Mouse (Mus musculus) urinary bladder, postnatal 25 days (tissue): ENCODE data around the gene C030005K15Rik.
A peak's percentile ranks its signal among the peaks of the same experiment; 100 is the strongest.
"Not testable (repeated sequence)": the region's sequence is repeated elsewhere in the genome, so short reads cannot be mapped to it uniquely, and the experiment has no call there.

Source experiments
- DNase-seq: peaks from one replicate; pipeline ENCODE4 v3.0.0; 2022; ENCODE audit warnings: low spot score

C030005K15Rik gene

GRCm38 (mm10) chr10:97726655-97727054 lies at the start of gene C030005K15Rik:
Gene C030005K15Rik, minus strand, starts transcription at chr10:97726755.
- not testable (repeated sequence) for DNase-seq

GRCm38 (mm10) chr10:97768171-97768749 lies 41.7 kb upstream of the C030005K15Rik start:
- DNase-seq: no peak

- DNase-seq: no peak
Measured at GRCm38 (mm10) chr10:97753821-97754220, 27.3 kb upstream of the C030005K15Rik start.

- no peak for DNase-seq
Measured at GRCm38 (mm10) chr10:97747231-97747630, 20.7 kb upstream of the C030005K15Rik start.

GRCm38 (mm10) chr10:97725929-97726328 lies 626 bp downstream of the C030005K15Rik start:
- no peak for DNase-seq

- no peak for DNase-seq
Measured at GRCm38 (mm10) chr10:97722709-97723108, 3.8 kb downstream of the C030005K15Rik start.

GRCm38 (mm10) chr10:97720625-97721024 lies 5.9 kb downstream of the C030005K15Rik start:
- no peak for DNase-seq

GRCm38 (mm10) chr10:97718021-97718420 lies 8.5 kb downstream of the C030005K15Rik start:
- no peak for DNase-seq

GRCm38 (mm10) chr10:97717233-97717632 lies 9.3 kb downstream of the C030005K15Rik start:
- no peak for DNase-seq

- DNase-seq: no peak
Measured at GRCm38 (mm10) chr10:97715289-97715906, 11.2 kb downstream of the C030005K15Rik start.

- no peak for DNase-seq
Measured at GRCm38 (mm10) chr10:97714584-97714983, 12.0 kb downstream of the C030005K15Rik start.

- DNase-seq: peak; percentile 17
Measured at GRCm38 (mm10) chr10:97712687-97713086, 13.9 kb downstream of the C030005K15Rik start.

GRCm38 (mm10) chr10:97704562-97704961 lies 22.0 kb downstream of the C030005K15Rik start:
- DNase-seq: peak; percentile 20

GRCm38 (mm10) chr10:97702321-97702720 lies 24.2 kb downstream of the C030005K15Rik start:
- DNase-seq: no peak

GRCm38 (mm10) chr10:97693398-97694135 lies 33.0 kb downstream of the C030005K15Rik start:
- no peak for DNase-seq

GRCm38 (mm10) chr10:97692913-97693312 lies 33.6 kb downstream of the C030005K15Rik start, which contains the start of gene Ccer1:
Gene Ccer1, plus strand, starts transcription at chr10:97693059.
- DNase-seq: no peak

GRCm38 (mm10) chr10:97689425-97689824 lies 37.1 kb downstream of the C030005K15Rik start:
- no peak for DNase-seq

GRCm38 (mm10) chr10:97687198-97687597 lies 39.4 kb downstream of the C030005K15Rik start:
- DNase-seq: no peak

- no peak for DNase-seq
Measured at GRCm38 (mm10) chr10:97682981-97683380, 43.6 kb downstream of the C030005K15Rik start.
